Mouse (Mus musculus): ENCODE data around the gene Il9r.
"Not testable (repeated sequence)": the region's sequence is repeated elsewhere in the genome, so short reads cannot be mapped to it uniquely, and the experiment has no call there.

Il9r gene

GRCm38 (mm10) chr11:32226124-32226871 is 26.2 kb upstream of the Il9r start, which contains the start of gene Mpg:
Gene Mpg (plus strand): TSS chr11:32226505.
- DNase-seq (ENCODE audit: low read depth): no peak

DNA sequence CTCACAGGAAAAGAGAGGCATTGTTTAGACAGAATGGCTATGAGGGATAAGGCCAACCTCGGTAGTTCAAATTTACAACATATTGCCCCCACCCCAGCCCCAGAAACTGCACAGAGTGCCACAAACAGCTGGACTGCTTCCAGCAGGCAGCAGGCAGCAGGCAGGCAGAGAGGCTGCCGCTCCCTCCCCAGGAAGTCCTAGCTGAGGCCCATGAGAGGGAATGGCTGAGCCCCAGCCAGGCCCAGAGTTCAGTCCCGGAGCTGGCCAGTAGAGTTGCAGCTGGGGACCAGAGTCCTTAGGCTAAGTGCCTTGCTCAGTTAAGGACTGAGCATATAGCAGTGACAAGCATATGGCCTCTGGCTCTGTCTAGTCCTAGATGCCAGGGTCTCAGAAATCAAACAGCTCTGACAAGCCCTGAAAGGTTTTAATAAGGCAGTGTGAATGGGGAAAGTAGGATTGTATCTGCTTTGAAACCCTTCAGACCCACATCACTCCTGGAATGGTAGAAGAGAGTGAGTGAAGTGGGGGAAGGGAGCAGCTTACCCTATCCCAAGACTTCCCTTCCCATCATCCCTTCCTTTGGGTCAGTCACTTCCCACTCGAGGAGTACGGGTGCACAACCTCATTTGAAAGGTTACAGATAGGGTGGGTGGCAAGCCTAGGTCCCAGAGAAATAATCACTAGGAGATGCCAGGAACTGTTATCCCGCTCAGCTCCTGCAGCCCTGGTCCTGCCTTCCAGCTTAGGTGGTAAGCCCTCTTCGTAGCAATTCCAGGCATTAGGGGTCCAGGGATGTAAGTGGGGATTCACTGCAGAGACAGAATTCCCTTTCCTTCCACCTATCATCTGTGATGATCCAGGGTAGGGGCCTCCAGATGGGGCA is 25.4 kb upstream of the Il9r start:
- no peak for DNase-seq (ENCODE audit: low read depth)

DNA sequence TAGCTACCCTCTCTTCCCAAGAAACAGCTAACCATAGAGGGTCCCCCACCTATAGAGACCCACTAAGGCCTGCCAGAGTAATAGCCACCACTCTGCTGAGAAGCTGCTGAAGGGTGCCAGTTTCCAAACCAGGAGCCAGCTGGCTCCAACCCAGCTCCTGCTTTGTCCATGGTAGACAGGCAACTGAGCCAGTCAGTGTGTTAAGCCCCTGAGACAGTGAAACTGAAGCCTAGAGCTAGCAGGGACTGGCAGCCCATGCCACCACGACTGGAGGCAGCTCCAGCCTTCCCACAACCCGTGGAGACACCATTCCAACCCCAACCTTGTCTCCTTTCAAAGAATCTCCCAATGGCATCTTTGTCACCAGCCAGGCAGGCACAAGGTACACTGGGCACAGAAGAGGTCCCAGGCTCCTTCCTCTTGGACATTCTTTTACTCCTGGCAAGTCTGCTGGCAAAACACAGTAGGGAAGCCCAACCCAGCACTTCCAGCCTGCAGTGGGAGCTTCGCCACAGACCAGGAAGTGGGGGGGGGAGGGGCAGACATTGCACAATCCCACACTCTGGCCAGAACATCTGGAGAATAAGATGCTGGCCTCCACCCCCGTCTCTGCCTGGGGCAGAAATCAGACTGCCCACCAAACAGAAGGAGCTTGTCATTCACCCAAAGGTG is 24.5 kb upstream of the Il9r start:
- no peak for DNase-seq (ENCODE audit: low read depth)

DNA sequence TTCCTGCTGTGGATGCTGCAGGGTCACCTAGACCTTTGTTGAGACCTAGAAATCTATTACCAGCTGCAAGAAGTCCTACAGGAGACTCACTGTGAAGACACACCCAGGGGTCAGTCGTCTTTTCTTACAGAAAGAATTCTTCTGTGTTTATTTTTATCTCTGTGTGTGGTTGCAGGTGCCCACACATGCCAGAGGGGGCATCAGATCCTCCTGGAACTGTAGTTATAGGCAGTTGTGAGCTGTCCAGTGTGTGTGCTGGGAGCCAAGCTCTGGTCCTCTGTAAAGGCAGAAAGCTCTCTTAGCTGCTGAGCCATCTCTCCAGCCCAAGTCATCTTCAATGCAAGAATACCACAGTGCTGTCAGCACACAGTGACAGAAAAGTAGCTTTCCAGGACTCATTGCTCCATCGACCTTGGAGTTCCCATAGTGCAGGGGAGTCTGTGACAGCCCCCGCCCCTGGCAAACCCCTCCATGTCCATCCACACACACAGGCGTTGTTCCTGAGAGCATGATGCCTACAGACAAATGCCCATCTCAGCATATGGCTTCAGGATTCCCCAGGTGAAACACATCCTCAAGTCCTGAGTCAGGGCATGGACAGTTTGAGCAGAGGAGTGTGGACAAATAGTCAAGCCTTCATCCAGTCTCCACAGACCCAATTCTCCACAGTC is 23.4 kb upstream of the Il9r start:
- no peak for DNase-seq (ENCODE audit: low read depth)

DNA sequence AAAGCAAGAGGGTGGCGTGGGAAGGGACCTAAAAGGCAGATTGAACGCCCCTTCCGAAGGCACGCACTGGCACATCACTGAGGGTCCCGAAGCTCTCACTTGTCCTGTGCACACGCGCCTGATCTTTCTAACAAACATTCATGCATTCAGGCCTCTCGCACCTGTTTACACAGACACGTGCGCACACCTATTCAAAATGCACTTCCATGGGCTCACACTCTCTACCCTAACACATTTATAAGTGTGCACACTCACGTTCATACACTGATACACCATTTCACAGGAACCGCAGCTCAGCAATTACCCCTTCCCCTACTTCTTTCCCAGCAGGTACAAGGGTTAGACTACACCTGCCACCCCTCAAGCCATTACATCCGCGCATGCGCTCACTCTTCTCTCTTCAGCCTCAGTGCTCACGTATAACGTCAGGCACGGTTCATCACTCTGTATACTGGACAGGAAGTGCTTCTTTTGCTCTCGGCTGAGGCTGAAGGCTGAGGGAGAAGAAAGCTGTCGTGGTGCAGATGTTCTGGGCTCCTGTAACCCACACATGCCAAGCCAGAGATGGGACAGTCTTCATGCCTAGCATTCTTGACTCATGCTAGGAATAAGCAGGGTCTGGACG is 22.6 kb upstream of the Il9r start:
- no peak for DNase-seq (ENCODE audit: low read depth)

- DNase-seq (ENCODE audit: low read depth): no peak
Measured at GRCm38 (mm10) chr11:32221951-32222409, 21.9 kb upstream of the Il9r start, which contains the start of gene Rhbdf1. Gene Rhbdf1 (minus strand): TSS chr11:32222300.

DNA sequence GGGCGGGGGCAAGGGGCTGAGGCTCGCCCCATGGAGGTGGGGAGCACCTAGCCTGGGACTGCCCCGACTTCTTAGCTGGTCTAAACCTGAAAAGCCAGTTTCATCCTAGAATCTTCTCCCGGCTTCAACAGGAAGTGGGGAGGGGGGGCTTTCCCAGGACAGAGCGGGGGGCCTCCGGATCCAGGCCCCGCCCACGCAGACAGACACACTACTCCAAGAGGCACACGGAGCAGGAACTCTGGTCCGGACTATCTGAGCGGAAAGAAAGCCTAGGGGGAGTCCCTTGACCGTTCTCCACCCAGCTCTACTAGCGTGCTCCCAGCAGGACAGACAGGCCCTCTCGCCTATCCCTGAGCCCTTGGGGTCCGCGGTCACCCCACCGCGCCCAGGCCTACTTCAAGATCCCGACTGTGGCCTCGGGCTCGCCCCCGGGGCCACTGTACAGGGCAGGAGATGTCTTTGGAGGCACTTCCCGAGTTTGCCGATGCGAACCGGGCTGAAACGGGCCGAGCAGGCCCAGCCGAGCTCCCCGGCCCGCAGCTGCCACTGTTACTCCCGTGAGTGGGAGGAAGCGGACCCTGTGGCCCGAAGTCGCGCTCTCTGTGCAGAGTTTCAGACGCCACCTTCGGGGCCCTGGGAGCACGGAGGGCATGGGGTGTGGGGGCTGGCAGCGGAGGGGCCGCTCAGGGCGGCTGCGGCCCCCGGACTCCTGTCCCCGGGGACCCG is 21.3 kb upstream of the Il9r start:
- DNase-seq (ENCODE audit: low read depth): no peak

DNA sequence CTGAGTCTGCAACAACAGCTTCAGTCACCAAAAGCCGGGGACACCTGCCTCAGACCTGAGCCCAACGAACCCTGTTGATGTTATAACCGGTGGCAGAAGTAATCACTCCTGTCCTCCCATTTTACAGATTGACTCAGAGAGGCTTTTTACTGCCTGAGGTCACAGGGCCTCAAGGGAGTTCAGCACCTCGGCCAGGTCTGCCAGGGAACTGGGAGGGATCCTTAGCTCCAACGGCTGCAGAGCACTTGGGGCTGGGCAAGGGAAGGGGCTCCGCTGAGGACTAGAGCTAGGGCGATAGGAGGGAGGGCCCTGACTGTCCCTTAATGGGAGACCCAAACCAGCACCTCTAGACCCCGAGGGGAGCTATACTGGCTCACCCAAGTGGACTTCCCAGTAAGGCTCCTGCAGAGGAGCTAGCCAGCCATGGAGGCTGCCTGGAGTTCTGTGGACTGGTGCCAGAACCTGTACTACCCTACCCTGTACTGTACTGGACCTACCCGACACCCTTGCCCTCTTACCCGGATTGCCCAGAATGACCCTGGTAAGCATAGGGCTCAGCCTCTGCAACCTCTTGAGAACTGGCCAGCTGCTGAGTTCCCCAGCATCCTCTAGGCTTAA is 20.6 kb upstream of the Il9r start:
- DNase-seq (ENCODE audit: low read depth): no peak

DNA sequence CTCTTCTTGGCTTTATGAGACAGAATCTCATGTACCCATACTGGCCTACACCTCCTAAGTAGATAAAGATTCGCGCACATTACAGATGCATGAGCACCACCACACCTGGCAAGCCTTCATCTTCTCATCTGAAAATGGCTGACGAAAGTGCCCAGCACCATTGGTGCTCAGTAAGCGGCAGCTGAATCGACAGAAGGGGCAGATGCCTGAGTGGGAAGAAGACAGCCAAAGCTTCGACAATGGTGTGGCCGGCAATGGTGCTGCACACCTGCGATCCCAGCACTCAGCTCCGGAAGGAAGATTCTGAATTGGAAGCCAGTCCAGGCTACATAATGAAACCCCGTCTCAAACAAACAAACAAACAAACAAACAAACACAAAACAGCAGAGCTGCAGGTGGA is 19.2 kb upstream of the Il9r start:
- no peak for DNase-seq (ENCODE audit: low read depth)

- DNase-seq (ENCODE audit: low read depth): no peak
Measured at GRCm38 (mm10) chr11:32218501-32219050, 18.5 kb upstream of the Il9r start.

GRCm38 (mm10) chr11:32216851-32217250 is 16.8 kb upstream of the Il9r start:
- no peak for DNase-seq (ENCODE audit: low read depth)

- no peak for DNase-seq (ENCODE audit: low read depth)
Measured at GRCm38 (mm10) chr11:32215372-32216162, 15.5 kb upstream of the Il9r start.

GRCm38 (mm10) chr11:32210623-32211022 is 10.5 kb upstream of the Il9r start:
- no peak for DNase-seq (ENCODE audit: low read depth)

DNA sequence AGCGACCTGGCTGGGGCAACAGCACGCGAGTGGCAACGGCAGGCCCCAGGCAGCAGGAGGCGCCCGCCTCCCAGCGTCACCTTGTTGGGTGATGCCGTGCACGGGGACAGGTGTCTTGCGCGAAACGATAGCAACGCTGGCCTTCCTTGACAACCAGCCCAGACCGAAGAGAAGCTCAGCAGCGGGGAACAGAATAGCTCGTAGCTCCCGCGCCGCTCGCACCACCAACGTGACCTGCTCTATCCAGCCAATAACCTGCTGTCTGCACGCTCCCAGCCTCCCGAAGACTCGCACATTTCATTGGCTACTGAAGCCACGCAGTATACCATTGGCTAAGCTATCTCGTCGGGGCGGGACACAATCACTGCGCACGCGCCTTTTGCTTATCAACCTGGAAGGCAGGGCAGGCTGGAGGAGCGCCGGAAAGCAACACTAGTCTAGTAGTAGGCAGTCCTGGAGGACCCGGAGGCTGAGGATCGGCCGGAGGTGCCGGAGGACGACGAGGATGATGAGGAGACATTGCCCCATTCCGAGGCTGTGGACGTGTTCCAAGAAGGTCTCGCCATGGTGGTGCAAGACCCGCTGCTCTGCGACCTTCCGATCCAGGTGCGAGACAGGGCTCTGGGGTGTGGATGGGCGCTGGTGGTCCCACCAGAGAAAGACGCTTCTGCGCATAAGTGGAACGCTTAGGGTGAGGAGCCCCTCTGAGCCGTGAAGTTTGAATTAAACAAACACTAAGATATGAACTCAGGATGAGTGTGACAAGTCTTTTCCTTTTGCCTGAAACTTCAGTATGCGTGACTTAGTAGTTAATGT is 5.2 kb upstream of the Il9r start, which contains the start of gene Snrnp25:
Gene Snrnp25, plus strand, starts transcription at position 358 of the 816 bp plus-strand sequence.
- peak; percentile 97 for DNase-seq (ENCODE audit: low read depth)

DNA sequence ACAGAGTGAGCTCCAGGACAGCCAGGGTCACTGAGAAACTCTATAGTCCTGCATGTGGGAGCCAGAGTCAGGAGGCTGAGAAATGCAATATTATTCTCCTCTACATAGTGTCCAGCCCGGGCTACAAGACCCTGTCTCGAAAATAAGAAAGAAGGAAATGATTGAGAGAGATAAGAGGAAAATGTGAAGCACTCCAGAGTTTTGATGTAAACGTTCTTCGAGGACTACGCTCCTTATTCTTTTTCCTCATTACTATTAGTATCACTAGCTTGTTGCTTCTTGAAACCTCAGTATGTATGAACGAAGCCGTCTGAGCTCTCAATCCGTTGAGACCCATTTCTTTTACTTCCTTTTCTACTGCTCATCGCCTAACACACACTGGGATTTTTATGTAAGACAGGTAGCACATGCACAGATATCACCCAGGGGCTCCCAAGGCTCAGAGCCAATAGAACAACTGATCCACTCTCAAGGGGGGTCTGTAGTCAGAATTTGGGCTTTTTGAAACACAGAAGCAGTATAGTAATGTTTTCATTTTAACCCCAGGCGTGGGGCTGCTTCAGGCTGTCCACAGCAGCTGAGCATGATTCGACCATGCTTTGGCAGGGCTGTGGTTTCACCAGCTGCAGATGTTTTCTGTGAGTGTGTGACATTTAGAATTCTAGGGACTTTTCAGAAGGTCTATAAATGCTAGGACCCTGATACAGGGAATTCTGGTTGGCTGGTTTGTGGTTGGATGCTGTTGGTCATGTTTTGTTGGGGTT is 2.0 kb upstream of the Il9r start:
- DNase-seq (ENCODE audit: low read depth): no peak

DNA sequence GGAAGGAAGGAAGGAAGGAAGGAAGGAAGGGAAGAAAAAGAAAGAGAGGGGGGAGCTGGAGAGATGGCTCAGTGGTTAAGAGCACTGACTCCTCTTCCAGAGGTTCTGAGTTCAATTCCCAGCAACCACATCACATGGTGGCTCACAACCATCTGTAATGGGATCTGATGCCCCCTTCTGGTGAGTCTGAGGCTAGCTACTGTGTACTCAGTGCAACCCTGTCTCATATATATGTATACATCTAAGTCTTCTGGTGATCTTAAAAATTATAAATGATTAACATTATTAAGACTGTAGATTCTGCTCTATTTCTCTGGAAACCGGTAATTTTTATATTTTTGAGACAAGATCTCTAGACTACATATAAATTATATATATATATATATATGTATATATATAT is 913 bp upstream of the Il9r start:
- not testable (repeated sequence) for DNase-seq (ENCODE audit: low read depth)

DNA sequence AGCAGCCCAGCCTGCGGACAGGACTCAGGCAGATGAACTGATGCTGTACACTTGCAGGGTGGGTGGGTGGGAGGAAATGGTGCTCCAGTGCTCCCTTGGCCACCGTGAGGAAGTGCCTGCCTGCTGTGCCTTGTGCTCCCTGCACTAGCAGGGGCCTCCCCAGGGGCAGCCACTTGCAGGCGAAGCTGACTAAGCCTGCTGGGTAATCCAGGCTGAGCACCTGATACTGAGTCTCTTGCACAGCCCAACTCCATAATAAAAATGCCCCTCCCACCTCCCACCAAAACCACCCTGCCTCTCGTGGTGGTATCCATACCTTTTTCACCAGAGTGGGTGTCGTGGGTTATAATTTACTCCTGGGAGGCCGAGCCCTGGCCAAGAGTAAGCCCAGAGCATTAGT is 849 bp downstream of the Il9r start:
- DNase-seq (ENCODE audit: low read depth): no peak

Data from c-Kit-positive CD71-negative TER-119-negative erythroid progenitor cells, embryonic 14.5 days (primary cell).